Mouse (Mus musculus): ENCODE data around the gene Spdye4b. TPM values are rescaled to one million over a fixed set of nuclear protein-coding genes. Genes with fewer than 3 reads are reported as not detected.

The Spdye4b gene
- polyA plus RNA-seq (2015; fragmentation: Illumina TruSeq; extraction: RNeasy Lipid Tissue Mini Kit (QIAGEN cat#74804); ENCODE audit: low read depth, low replicate concordance) = not detected

GRCm38 (mm10) chr5:143180255-143181076, at the start of gene Spdye4b, which contains the start of gene Rbak:
Spdye4b (plus strand) TSS chr5:143181017.
Rbak (minus strand) TSS chr5:143180775.

GRCm38 (mm10) chr5:143147481-143147880, 33.3 kb upstream of the Spdye4b start, which contains the start of gene Olfr718-ps1:
Olfr718-ps1 (minus strand) TSS chr5:143147581.

GRCm38 (mm10) chr5:143226790-143227189, 46.0 kb downstream of the Spdye4b start, which contains the start of gene Spdye4a:
Spdye4a (minus strand) TSS chr5:143226890.

GRCm38 (mm10) chr5:143235028-143235693, 54.3 kb downstream of the Spdye4b start, which contains the start of gene Zfp12:
Zfp12 (plus strand) TSS chr5:143235163.

Other genes starting within 250 kb of the Spdye4b start
- 185 TPM for gene Fscn1, start 220.7 kb upstream of the Spdye4b start, polyA plus RNA-seq (2015; fragmentation: Illumina TruSeq; extraction: RNeasy Lipid Tissue Mini Kit (QIAGEN cat#74804); ENCODE audit: low read depth, low replicate concordance)
- gene Rnf216, start 68.0 kb upstream of the Spdye4b start, polyA plus RNA-seq (2015; fragmentation: Illumina TruSeq; extraction: RNeasy Lipid Tissue Mini Kit (QIAGEN cat#74804); ENCODE audit: low read depth, low replicate concordance) = 24.0 TPM
- not detected for gene Olfr718-ps1, start 33.4 kb upstream of the Spdye4b start, polyA plus RNA-seq (2015; fragmentation: Illumina TruSeq; extraction: RNeasy Lipid Tissue Mini Kit (QIAGEN cat#74804); ENCODE audit: low read depth, low replicate concordance)
- gene Rbak, start 242 bp upstream of the Spdye4b start, polyA plus RNA-seq (2015; fragmentation: Illumina TruSeq; extraction: RNeasy Lipid Tissue Mini Kit (QIAGEN cat#74804); ENCODE audit: low read depth, low replicate concordance) = 11.7 TPM
- not detected for gene Spdye4a, start 45.9 kb downstream of the Spdye4b start, polyA plus RNA-seq (2015; fragmentation: Illumina TruSeq; extraction: RNeasy Lipid Tissue Mini Kit (QIAGEN cat#74804); ENCODE audit: low read depth, low replicate concordance)
- gene Zfp12, start 54.1 kb downstream of the Spdye4b start, polyA plus RNA-seq (2015; fragmentation: Illumina TruSeq; extraction: RNeasy Lipid Tissue Mini Kit (QIAGEN cat#74804); ENCODE audit: low read depth, low replicate concordance) = 17.6 TPM
- 7.1 TPM for gene Zfp316, start 89.0 kb downstream of the Spdye4b start, polyA plus RNA-seq (2015; fragmentation: Illumina TruSeq; extraction: RNeasy Lipid Tissue Mini Kit (QIAGEN cat#74804); ENCODE audit: low read depth, low replicate concordance)
- 2.7 TPM for gene Zfp853, start 112.6 kb downstream of the Spdye4b start, polyA plus RNA-seq (2015; fragmentation: Illumina TruSeq; extraction: RNeasy Lipid Tissue Mini Kit (QIAGEN cat#74804); ENCODE audit: low read depth, low replicate concordance)
- gene E130309D02Rik, start 134.3 kb downstream of the Spdye4b start, polyA plus RNA-seq (2015; fragmentation: Illumina TruSeq; extraction: RNeasy Lipid Tissue Mini Kit (QIAGEN cat#74804); ENCODE audit: low read depth, low replicate concordance) = 20.7 TPM
- gene Zdhhc4, start 148.2 kb downstream of the Spdye4b start, polyA plus RNA-seq (2015; fragmentation: Illumina TruSeq; extraction: RNeasy Lipid Tissue Mini Kit (QIAGEN cat#74804); ENCODE audit: low read depth, low replicate concordance) = 40.8 TPM
- gene Grid2ip, start 176.3 kb downstream of the Spdye4b start, polyA plus RNA-seq (2015; fragmentation: Illumina TruSeq; extraction: RNeasy Lipid Tissue Mini Kit (QIAGEN cat#74804); ENCODE audit: low read depth, low replicate concordance) = 3.3 TPM
- gene Kdelr2, start 222.8 kb downstream of the Spdye4b start, polyA plus RNA-seq (2015; fragmentation: Illumina TruSeq; extraction: RNeasy Lipid Tissue Mini Kit (QIAGEN cat#74804); ENCODE audit: low read depth, low replicate concordance) = 27.3 TPM

All from brain, adult 10 weeks (tissue).